Mouse (Mus musculus) kidney, adult 18-20 months (tissue): Measurements from ENCODE around the gene Fyn.

Experiments
- DNase-seq: peaks from one replicate; pipeline ENCODE4 v3.0.0; 2021

Gene Fyn

GRCm38 (mm10) chr10:39484892-39485291 lies 116.2 kb downstream of the Fyn start:
- no peak for DNase-seq

- no peak for DNase-seq
Measured at GRCm38 (mm10) chr10:39485939-39486338, 117.3 kb downstream of the Fyn start.

- DNase-seq: no peak
Measured at GRCm38 (mm10) chr10:39486501-39487450, 118.1 kb downstream of the Fyn start.

- DNase-seq: no peak
Measured at GRCm38 (mm10) chr10:39487740-39488415, 119.2 kb downstream of the Fyn start.

GRCm38 (mm10) chr10:39488542-39488941 lies 119.9 kb downstream of the Fyn start:
- DNase-seq: no peak

GRCm38 (mm10) chr10:39488956-39489355 lies 120.3 kb downstream of the Fyn start:
- DNase-seq: no peak

GRCm38 (mm10) chr10:39490349-39491121 lies 121.9 kb downstream of the Fyn start:
- no peak for DNase-seq

- DNase-seq: no peak
Measured at GRCm38 (mm10) chr10:39492146-39492545, 123.5 kb downstream of the Fyn start.

- no peak for DNase-seq
Measured at GRCm38 (mm10) chr10:39493007-39493406, 124.4 kb downstream of the Fyn start.

GRCm38 (mm10) chr10:39498641-39499040 lies 130.0 kb downstream of the Fyn start:
- DNase-seq: no peak

GRCm38 (mm10) chr10:39501571-39501970 lies 132.9 kb downstream of the Fyn start:
- no peak for DNase-seq

- DNase-seq: peak; percentile 68
Measured at GRCm38 (mm10) chr10:39501977-39502706, 133.5 kb downstream of the Fyn start.

GRCm38 (mm10) chr10:39503331-39503730 lies 134.7 kb downstream of the Fyn start:
- DNase-seq: no peak

- no peak for DNase-seq
Measured at GRCm38 (mm10) chr10:39505007-39505406, 136.4 kb downstream of the Fyn start.

GRCm38 (mm10) chr10:39505621-39506020 lies 137.0 kb downstream of the Fyn start:
- DNase-seq: no peak

- DNase-seq: no peak
Measured at GRCm38 (mm10) chr10:39506353-39506752, 137.7 kb downstream of the Fyn start.

GRCm38 (mm10) chr10:39506831-39507230 lies 138.2 kb downstream of the Fyn start:
- DNase-seq: no peak

- DNase-seq: no peak
Measured at GRCm38 (mm10) chr10:39508801-39509200, 140.1 kb downstream of the Fyn start.

- no peak for DNase-seq
Measured at GRCm38 (mm10) chr10:39509937-39510336, 141.3 kb downstream of the Fyn start.

- no peak for DNase-seq
Measured at GRCm38 (mm10) chr10:39512631-39513314, 144.1 kb downstream of the Fyn start.

- no peak for DNase-seq
Measured at GRCm38 (mm10) chr10:39514916-39515315, 146.3 kb downstream of the Fyn start.
